Mouse (Mus musculus) limb, embryonic 14.5 days (tissue): Measurements from ENCODE around the gene Vps52. TPM values are rescaled to one million over a fixed set of nuclear protein-coding genes. Genes with fewer than 3 reads are reported as not detected.

Source experiments
- ATAC-seq: fragments of 200-750 bp; cut with Nextera tagmentation; 2 replicates; pipeline ENCODE4 v1.8.0; 2017; ENCODE audit warnings: low read depth, moderate number of reproducible peaks, moderate TSS enrichment; ENCODE audit not compliant: low FRiP score
- DNase-seq: peaks from one replicate; pipeline ENCODE4 v3.0.0-alpha.2; 2015; ENCODE audit warnings: low spot score
- H3K27ac ChIP-seq: fragments of 300-500 bp; sonication (generic); replicated peaks from 2 replicates; pipeline ENCODE4 v1.5.1; 2014; ENCODE audit warnings: low read depth, mild to moderate bottlenecking, low read length, moderate library complexity, mixed read lengths
- H3K27me3 ChIP-seq: fragments of 300-500 bp; sonication (generic); 2 replicates; pipeline ENCODE4 v1.6.1; 2014; ENCODE audit warnings: low read length, mixed read lengths; ENCODE audit not compliant: control insufficient read depth, insufficient read depth
- H3K36me3 ChIP-seq: fragments of 300-500 bp; sonication (generic); 2 replicates; pipeline ENCODE4 v1.6.1; 2014; ENCODE audit warnings: mild to moderate bottlenecking, low read length, moderate library complexity, mixed read lengths; ENCODE audit not compliant: control insufficient read depth, insufficient read depth
- H3K4me1 ChIP-seq: fragments of 300-500 bp; sonication (generic); 2 replicates; pipeline ENCODE4 v1.6.1; 2014; ENCODE audit warnings: antibody characterized with exemption, low read length, mixed read lengths; ENCODE audit not compliant: control insufficient read depth, insufficient read depth
- H3K4me2 ChIP-seq: fragments of 300-500 bp; sonication (generic); replicated peaks from 2 replicates; pipeline ENCODE4 v1.6.1; 2014; ENCODE audit warnings: low read depth, mild to moderate bottlenecking, low read length, moderate library complexity; ENCODE audit not compliant: severe bottlenecking
- H3K4me3 ChIP-seq: fragments of 300-500 bp; sonication (generic); replicated peaks from 2 replicates; pipeline ENCODE4 v1.5.1; 2014; ENCODE audit warnings: low read length
- H3K9ac ChIP-seq: fragments of 300-500 bp; sonication (generic); 2 replicates; pipeline ENCODE4 v1.6.1; 2014; ENCODE audit warnings: mild to moderate bottlenecking, low read depth, low read length, moderate library complexity; ENCODE audit not compliant: severe bottlenecking
- H3K9me3 ChIP-seq: fragments of 300-500 bp; sonication (generic); 2 replicates; pipeline ENCODE4 v1.6.1; 2016; ENCODE audit warnings: low read length; ENCODE audit not compliant: control insufficient read depth
- POLR2A ChIP-seq: fragments of 200-500 bp; IDR thresholded peaks from 2 replicates; pipeline ENCODE4 v1.8.0; 2012; ENCODE audit warnings: inconsistent platforms, mild to moderate bottlenecking, moderate library complexity, borderline replicate concordance; ENCODE audit not compliant: insufficient read depth, insufficient read length; ENCODE audit errors: extremely low read depth
- WGBS: fragments of 180-500 bp; shearing (Covaris S2); extraction: QIAGEN DNeasy Blood & Tissue Kit; methylation state at CpG from one replicate; pipeline ENCODE4 v1.1.7; 2014; 5-methylcytosine and 5-hydroxymethylcytosine counted together
- polyA plus RNA-seq, 2 experiments: library from polyadenylated mRNA; depleted of rRNA in 1 of 2; stranded (reverse) in 1 of 2; unstranded in 1 of 2; fragments of >200 nt; fragmentation: Nextera tagmentation in 1 of 2; extraction: Ambion mirVana in 1 of 2; gene quantifications; 2 replicates each; pipeline versions ENCODE4 v1.2.1 to v1.2.3; 2012 to 2014

Vps52 gene
- polyA plus RNA-seq, 2 experiments, result 38.6 to 48.8 TPM

- no peak for TF ChIP-seq POLR2A
- ATAC-seq (no peak), DNase-seq (no peak)
- H3K27me3 ChIP-seq, result no peaks in the 10 kb centered on the region
- no peaks in the 10 kb centered on the region for H3K9me3 ChIP-seq
- H3K36me3 ChIP-seq, result peaks cover 48% of the 10 kb centered on the region
- peaks cover 26% of the 10 kb centered on the region for H3K4me1 ChIP-seq
- WGBS, result 84% methylated on average over 13 of the region's 13 CpGs
- peak overlapping the region; percentile 48; the same call in 1 of the 2 replicates for H3K4me3 ChIP-seq
- peak overlapping the region; percentile 44; the same call in 1 of the 2 replicates for H3K4me2 ChIP-seq
- H3K27ac ChIP-seq, result no peak overlapping the region
- H3K9ac ChIP-seq, result no peak overlapping the region
Observed at GRCm38 (mm10) chr17:33914969-33915391, 40.6 kb upstream of the Vps52 start.

GRCm38 (mm10) chr17:33915671-33916250, 39.9 kb upstream of the Vps52 start, which contains the start of the genes Tapbp and Zbtb22:
Tapbp (plus strand) TSS chr17:33915899.
Zbtb22 (plus strand) TSS chr17:33915904.
- peak; percentile 91 for ATAC-seq
- 2% methylated on average over 29 of the region's 34 CpGs for WGBS
- H3K9me3 ChIP-seq, result no peaks in the 10 kb centered on the region
- H3K4me2 ChIP-seq, result peak within 1 kb of the TSS; percentile 44
- H3K4me3 ChIP-seq, result peak within 1 kb of the TSS; percentile 48
- DNase-seq, result peak; percentile 98
- H3K36me3 ChIP-seq, result peaks cover 48% of the 10 kb centered on the region
- H3K4me1 ChIP-seq, result peaks cover 18% of the 10 kb centered on the region
- no peak for TF ChIP-seq POLR2A
- H3K27me3 ChIP-seq, result no peaks in the 10 kb centered on the region
- peak within 1 kb of the TSS; percentile 50 for H3K9ac ChIP-seq
- no peak within 1 kb of the TSS for H3K27ac ChIP-seq

GRCm38 (mm10) chr17:33916294-33916693, 39.3 kb upstream of the Vps52 start:
- peak overlapping the region; percentile 44 for H3K4me2 ChIP-seq
- DNase-seq (peak; percentile 80), ATAC-seq (peak; percentile 27)
- H3K9ac ChIP-seq, result peak overlapping the region; percentile 50
- no peak for TF ChIP-seq POLR2A
- no peak overlapping the region for H3K27ac ChIP-seq
- peaks cover 18% of the 10 kb centered on the region for H3K4me1 ChIP-seq
- H3K27me3 ChIP-seq, result no peaks in the 10 kb centered on the region
- peaks cover 43% of the 10 kb centered on the region for H3K36me3 ChIP-seq
- WGBS, result under 1% methylated on average over 16 of the region's 20 CpGs
- H3K9me3 ChIP-seq, result no peaks in the 10 kb centered on the region
- H3K4me3 ChIP-seq, result peak overlapping the region; percentile 48

GRCm38 (mm10) chr17:33916847-33917655, 38.6 kb upstream of the Vps52 start:
- Histone ChIP-seq H3K36me3 (peaks cover 36% of the 10 kb centered on the region), H3K4me1 (peaks cover 18% of the 10 kb centered on the region), H3K27me3 (no peaks in the 10 kb centered on the region), H3K27ac (no peak overlapping the region), H3K9ac (no peak overlapping the region), H3K4me2 (peak overlapping the region; percentile 44), H3K9me3 (no peaks in the 10 kb centered on the region), H3K4me3 (peak overlapping the region; percentile 48)
- ATAC-seq (no peak), DNase-seq (no peak)
- no peak for TF ChIP-seq POLR2A
- WGBS, result 74% methylated on average over 31 of the region's 31 CpGs

GRCm38 (mm10) chr17:33917656-33918292, 37.8 kb upstream of the Vps52 start:
- 82% methylated on average over 18 of the region's 18 CpGs for WGBS
- H3K9me3 ChIP-seq, result no peaks in the 10 kb centered on the region
- H3K9ac ChIP-seq, result no peak overlapping the region
- no peak overlapping the region for H3K27ac ChIP-seq
- DNase-seq (no peak), ATAC-seq (no peak)
- no peak overlapping the region for H3K4me2 ChIP-seq
- no peak for TF ChIP-seq POLR2A
- 0 out of 2 replicates have a peak overlapping the region, but pooled peaks have one; percentile 4 for H3K4me3 ChIP-seq
- peaks cover 31% of the 10 kb centered on the region for H3K36me3 ChIP-seq
- H3K27me3 ChIP-seq, result no peaks in the 10 kb centered on the region
- peaks cover 18% of the 10 kb centered on the region for H3K4me1 ChIP-seq
